Mouse (Mus musculus): ENCODE data around the gene Ccl26. TPM values are rescaled to one million over a fixed set of nuclear protein-coding genes. Genes with fewer than 3 reads are reported as not detected.
A peak's percentile ranks its signal among the peaks of the same experiment; 100 is the strongest.

Gene Ccl26
- polyA plus RNA-seq, 1 experiment from 2014 or later: not detected

- H3K9ac ChIP-seq: no peak overlapping the region
- whole genome bisulfite sequencing: 58% methylated on average over 10 of the region's 10 CpGs
- no peaks in the 10 kb centered on the region for H3K27me3 ChIP-seq
- H3K4me1 ChIP-seq: peaks cover 12% of the 10 kb centered on the region
- H3K9me3 ChIP-seq (replicated peaks): no peaks in the 10 kb centered on the region
- no peaks in the 10 kb centered on the region; the same call in 1 of the 2 replicates for H3K36me3 ChIP-seq
- H3K4me2 ChIP-seq: no peak overlapping the region
- ATAC-seq (replicated peaks; ENCODE audit: low FRiP score): no peak
- H3K4me3 ChIP-seq (replicated peaks): no peak overlapping the region
- H3K27ac ChIP-seq: peak overlapping the region; percentile 60
These were observed 29.9 kb downstream of the Ccl26 start for GRCm38 (mm10) chr5:135533431-135533830.

GRCm38 (mm10) chr5:135531306-135531845, 32.0 kb downstream of the Ccl26 start:
- ATAC-seq (replicated peaks; ENCODE audit: low FRiP score): no peak
- no peak overlapping the region for H3K9ac ChIP-seq
- no peak overlapping the region for H3K4me3 ChIP-seq (replicated peaks)
- H3K4me2 ChIP-seq: no peak overlapping the region
- no peaks in the 10 kb centered on the region for H3K27me3 ChIP-seq
- H3K36me3 ChIP-seq: no peaks in the 10 kb centered on the region; the same call in 1 of the 2 replicates
- no peak overlapping the region for H3K27ac ChIP-seq
- 78% methylated on average over 11 of the region's 11 CpGs for WGBS
- H3K9me3 ChIP-seq (replicated peaks): no peaks in the 10 kb centered on the region
- peaks cover 19% of the 10 kb centered on the region for H3K4me1 ChIP-seq

- no peak overlapping the region for H3K27ac ChIP-seq
- H3K4me1 ChIP-seq: peaks cover 26% of the 10 kb centered on the region
- ATAC-seq (replicated peaks; ENCODE audit: low FRiP score): no peak
- H3K27me3 ChIP-seq: no peaks in the 10 kb centered on the region
- no peaks in the 10 kb centered on the region for H3K9me3 ChIP-seq (replicated peaks)
- H3K36me3 ChIP-seq: no peaks in the 10 kb centered on the region; the same call in 1 of the 2 replicates
- no peak overlapping the region for H3K4me2 ChIP-seq
- H3K4me3 ChIP-seq (replicated peaks): no peak overlapping the region
- WGBS: 77% methylated on average over 2 of the region's 2 CpGs
- H3K9ac ChIP-seq: no peak overlapping the region
These were observed 33.4 kb downstream of the Ccl26 start for GRCm38 (mm10) chr5:135529964-135530363.

- H3K27ac ChIP-seq: no peak overlapping the region
- H3K9me3 ChIP-seq (replicated peaks): no peaks in the 10 kb centered on the region
- H3K4me1 ChIP-seq: peaks cover 32% of the 10 kb centered on the region
- H3K27me3 ChIP-seq: no peaks in the 10 kb centered on the region
- no peak overlapping the region for H3K9ac ChIP-seq
- no peak overlapping the region for H3K4me2 ChIP-seq
- WGBS: 90% methylated on average over 3 of the region's 3 CpGs
- H3K4me3 ChIP-seq (replicated peaks): no peak overlapping the region
- ATAC-seq (replicated peaks; ENCODE audit: low FRiP score): no peak
- no peaks in the 10 kb centered on the region; the same call in 1 of the 2 replicates for H3K36me3 ChIP-seq
These were observed 34.1 kb downstream of the Ccl26 start for GRCm38 (mm10) chr5:135529310-135529709.

GRCm38 (mm10) chr5:135527986-135528385, 35.4 kb downstream of the Ccl26 start:
- ATAC-seq (replicated peaks; ENCODE audit: low FRiP score): 0 out of 2 replicates have a peak, but pooled peaks have one; percentile 36
- no peak overlapping the region for H3K4me2 ChIP-seq
- 29% methylated on average over 7 of the region's 7 CpGs for WGBS
- H3K9me3 ChIP-seq (replicated peaks): no peaks in the 10 kb centered on the region
- H3K4me3 ChIP-seq (replicated peaks): no peak overlapping the region
- 0 out of 2 replicates have a peak overlapping the region, but pooled peaks have one; percentile 37 for H3K27ac ChIP-seq
- H3K36me3 ChIP-seq: no peaks in the 10 kb centered on the region; the same call in 1 of the 2 replicates
- H3K27me3 ChIP-seq: no peaks in the 10 kb centered on the region
- no peak overlapping the region for H3K9ac ChIP-seq
- H3K4me1 ChIP-seq: peaks cover 25% of the 10 kb centered on the region

DNA sequence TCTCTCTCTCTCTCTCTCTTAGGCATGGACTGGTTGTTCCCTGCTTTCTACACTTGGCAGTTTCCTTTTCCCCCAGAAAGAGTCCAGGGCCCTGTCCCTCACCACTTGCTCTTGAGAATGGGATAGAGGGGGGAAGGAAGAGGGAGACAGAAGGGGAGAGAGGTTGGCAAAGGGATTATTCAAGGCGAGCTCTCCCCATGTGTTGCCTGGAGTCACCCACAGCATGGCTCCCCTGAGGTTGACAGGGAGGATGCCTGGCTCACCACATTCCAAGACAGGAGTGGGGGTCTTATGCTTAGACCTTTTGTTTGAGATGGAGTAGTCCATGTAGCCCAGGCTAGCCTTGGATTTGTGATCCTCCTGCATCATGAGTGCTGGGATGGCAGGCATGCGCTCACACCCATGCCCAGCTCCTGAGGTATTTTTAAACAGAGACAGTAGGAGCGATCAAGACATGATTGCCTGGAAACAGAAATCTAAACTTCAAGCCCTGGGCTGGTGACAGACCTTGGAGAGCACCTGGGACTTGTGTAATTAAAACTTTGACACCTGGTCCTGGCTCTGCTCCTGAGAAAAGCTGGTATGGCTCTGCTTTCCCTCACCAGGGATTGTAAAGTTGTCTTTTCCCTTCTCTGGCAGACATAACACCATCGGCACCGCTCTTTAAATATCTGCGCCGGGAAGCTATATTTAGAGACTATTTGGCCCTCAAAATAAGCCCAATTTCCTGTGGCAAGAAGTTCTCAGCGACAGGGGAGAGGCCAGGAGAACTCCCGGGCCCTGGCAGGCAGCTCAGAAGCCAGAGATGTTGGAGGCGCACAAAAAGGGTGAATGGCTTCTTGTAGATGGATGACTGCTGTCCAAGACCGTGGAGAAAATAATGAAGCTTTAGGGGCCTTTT, 38.5 kb downstream of the Ccl26 start:
- Histone ChIP-seq H3K36me3 (no peaks in the 10 kb centered on the region), H3K9ac (no peak overlapping the region), H3K9me3 (replicated peaks) (no peaks in the 10 kb centered on the region), H3K27me3 (no peaks in the 10 kb centered on the region), H3K27ac (peak overlapping the region; percentile 37; the same call in 1 of the 2 replicates), H3K4me2 (no peak overlapping the region), H3K4me1 (peaks cover 27% of the 10 kb centered on the region), H3K4me3 (replicated peaks) (no peak overlapping the region)
- 54% methylated on average over 11 of the region's 11 CpGs for WGBS
- ATAC-seq (replicated peaks; ENCODE audit: low FRiP score): no peak

DNA sequence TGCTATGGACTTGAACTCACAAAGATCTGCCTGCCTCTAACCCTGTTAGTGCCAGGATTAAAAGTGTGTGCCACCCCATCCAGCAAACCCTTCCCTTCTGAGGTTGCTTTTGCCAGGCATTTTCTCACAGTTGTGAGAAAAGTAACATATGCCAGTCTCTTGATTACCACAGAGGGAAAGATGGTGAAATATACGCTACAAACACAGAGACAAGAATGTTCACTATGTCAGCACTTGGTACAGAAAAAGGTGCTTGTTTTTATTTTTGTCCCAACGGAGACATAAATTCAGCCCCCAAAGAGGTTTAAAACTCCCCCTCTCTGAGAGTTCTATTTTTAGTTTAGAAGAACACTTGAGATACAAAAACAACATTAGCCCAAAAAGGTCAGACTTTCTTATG, 39.3 kb downstream of the Ccl26 start:
- Histone ChIP-seq H3K4me3 (replicated peaks) (no peak overlapping the region), H3K36me3 (no peaks in the 10 kb centered on the region), H3K27ac (no peak overlapping the region), H3K9ac (no peak overlapping the region), H3K4me2 (no peak overlapping the region), H3K27me3 (no peaks in the 10 kb centered on the region), H3K9me3 (replicated peaks) (no peaks in the 10 kb centered on the region), H3K4me1 (peaks cover 27% of the 10 kb centered on the region)
- 58% methylated on average over 2 of the region's 2 CpGs for WGBS
- ATAC-seq (replicated peaks; ENCODE audit: low FRiP score): no peak

GRCm38 (mm10) chr5:135522111-135522722, 41.2 kb downstream of the Ccl26 start:
- Histone ChIP-seq H3K9me3 (replicated peaks) (no peaks in the 10 kb centered on the region), H3K4me1 (peaks cover 19% of the 10 kb centered on the region), H3K27ac (peak overlapping the region; percentile 6; the same call in 1 of the 2 replicates), H3K9ac (no peak overlapping the region), H3K36me3 (peaks cover 1% of the 10 kb centered on the region; the same call in 1 of the 2 replicates), H3K27me3 (no peaks in the 10 kb centered on the region), H3K4me3 (replicated peaks) (no peak overlapping the region), H3K4me2 (no peak overlapping the region)
- no peak for ATAC-seq (replicated peaks; ENCODE audit: low FRiP score)
- WGBS: 60% methylated on average over 9 of the region's 9 CpGs

DNA sequence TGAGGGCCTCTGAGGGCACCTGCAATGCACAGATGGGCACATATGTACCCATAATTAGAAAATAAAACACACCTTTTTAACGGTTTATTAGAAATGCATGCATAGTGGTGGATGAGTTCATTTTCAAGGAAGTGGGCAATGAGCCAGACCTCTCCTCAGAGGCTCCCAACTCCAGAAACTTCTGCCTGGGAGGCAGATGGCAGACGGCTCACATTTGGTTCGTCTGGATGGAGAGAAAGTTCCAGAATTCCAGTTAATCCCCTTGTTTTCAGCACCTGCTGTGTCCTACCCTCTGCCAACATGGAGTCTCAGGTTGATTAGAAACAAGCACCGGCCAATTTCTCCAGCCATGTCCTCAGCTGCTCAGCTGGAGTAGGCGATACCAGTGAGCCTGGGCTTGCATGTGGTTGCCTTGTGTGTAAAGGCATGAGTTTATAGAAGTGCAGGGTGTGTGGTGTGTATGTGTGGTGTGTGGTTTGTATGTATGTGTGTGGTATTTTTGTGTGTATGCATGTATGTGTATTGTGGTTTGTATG, 46.0 kb downstream of the Ccl26 start:
- Histone ChIP-seq H3K9ac (no peak overlapping the region), H3K4me2 (no peak overlapping the region), H3K9me3 (replicated peaks) (peaks cover 11% of the 10 kb centered on the region), H3K4me1 (peaks cover 4% of the 10 kb centered on the region; the same call in 1 of the 2 replicates), H3K4me3 (replicated peaks) (no peak overlapping the region), H3K27me3 (no peaks in the 10 kb centered on the region), H3K27ac (no peak overlapping the region), H3K36me3 (peaks cover 20% of the 10 kb centered on the region)
- no peak for ATAC-seq (replicated peaks; ENCODE audit: low FRiP score)
- 87% methylated on average over 5 of the region's 5 CpGs for WGBS

DNA sequence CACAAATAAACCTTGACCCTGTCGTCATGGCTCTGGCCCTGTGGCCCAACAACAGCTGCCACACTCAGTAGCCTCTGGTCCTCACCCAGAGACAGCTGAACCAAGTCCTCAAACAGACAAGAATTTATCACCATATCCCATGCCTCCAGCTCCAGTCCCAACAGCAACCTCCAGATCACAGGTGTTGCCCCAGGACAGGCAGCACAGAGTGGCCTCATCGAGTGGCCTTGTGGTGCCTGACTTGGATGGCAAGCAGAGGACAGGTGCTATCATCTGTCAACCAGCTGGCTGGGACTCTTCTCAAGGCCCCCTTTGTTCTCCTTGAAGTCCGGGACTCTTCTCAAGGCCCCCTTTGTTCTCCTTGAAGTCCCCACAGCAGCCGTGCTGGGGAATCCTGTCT, 50.2 kb downstream of the Ccl26 start:
- no peak overlapping the region for H3K9ac ChIP-seq
- ATAC-seq (replicated peaks; ENCODE audit: low FRiP score): no peak
- peaks cover 11% of the 10 kb centered on the region for H3K9me3 ChIP-seq (replicated peaks)
- H3K27ac ChIP-seq: no peak overlapping the region
- H3K4me3 ChIP-seq (replicated peaks): no peak overlapping the region
- WGBS: 67% methylated on average over 4 of the region's 4 CpGs
- no peaks in the 10 kb centered on the region for H3K27me3 ChIP-seq
- H3K4me2 ChIP-seq: no peak overlapping the region
- H3K4me1 ChIP-seq: peaks cover 21% of the 10 kb centered on the region
- peaks cover 20% of the 10 kb centered on the region for H3K36me3 ChIP-seq

GRCm38 (mm10) chr5:135511105-135511504, 52.3 kb downstream of the Ccl26 start:
- H3K36me3 ChIP-seq: peaks cover 12% of the 10 kb centered on the region
- no peak for ATAC-seq (replicated peaks; ENCODE audit: low FRiP score)
- no peak overlapping the region for H3K27ac ChIP-seq
- H3K4me1 ChIP-seq: peaks cover 34% of the 10 kb centered on the region
- no peaks in the 10 kb centered on the region for H3K27me3 ChIP-seq
- H3K9ac ChIP-seq: no peak overlapping the region
- peaks cover 10% of the 10 kb centered on the region for H3K9me3 ChIP-seq (replicated peaks)
- no peak overlapping the region for H3K4me2 ChIP-seq
- no peak overlapping the region for H3K4me3 ChIP-seq (replicated peaks)
- 58% methylated on average over 5 of the region's 5 CpGs for WGBS

Measured in kidney, embryonic 15.5 days (tissue).